Mouse (Mus musculus): ENCODE results near the gene Cep131.

The Cep131 gene

DNA sequence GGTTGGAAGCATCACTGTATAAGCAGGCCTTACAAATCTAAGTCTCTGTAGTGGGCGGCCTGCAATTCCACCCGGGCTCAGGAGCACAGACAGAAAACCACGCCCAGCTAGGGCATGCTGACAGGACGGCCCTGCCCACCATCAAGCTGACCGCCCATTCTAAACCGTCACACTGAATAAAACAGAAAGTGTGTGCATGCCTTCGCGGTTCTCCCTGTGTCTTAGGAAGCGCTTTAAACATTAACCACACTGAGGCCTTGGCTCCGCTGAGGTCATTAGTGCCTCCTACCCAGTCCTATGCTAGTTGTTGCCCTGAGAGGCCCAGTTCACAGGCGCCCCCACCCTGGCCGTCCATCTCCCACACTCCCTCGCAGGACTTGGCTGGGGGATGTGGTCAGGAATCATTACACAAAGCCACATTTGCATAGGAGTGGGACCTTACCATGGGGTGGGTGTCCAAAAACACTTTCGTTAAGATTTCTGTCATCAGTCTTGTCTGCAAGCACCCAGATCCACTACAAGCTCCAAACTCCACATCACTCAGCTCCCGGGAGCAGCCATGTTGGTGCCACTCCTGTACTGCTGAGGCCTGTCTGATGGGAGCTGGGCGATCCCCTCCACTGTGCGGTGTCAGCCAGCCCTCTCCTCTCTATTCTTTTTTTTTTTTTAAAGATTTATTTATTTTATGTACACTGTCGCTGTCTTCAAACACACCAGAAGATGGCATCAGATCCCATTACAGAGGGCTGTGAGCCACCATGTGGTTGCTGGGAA lies 58.1 kb downstream of the Cep131 start:
- DNase-seq (ENCODE audit: low spot score in 2 of 2), result no peak

DNA sequence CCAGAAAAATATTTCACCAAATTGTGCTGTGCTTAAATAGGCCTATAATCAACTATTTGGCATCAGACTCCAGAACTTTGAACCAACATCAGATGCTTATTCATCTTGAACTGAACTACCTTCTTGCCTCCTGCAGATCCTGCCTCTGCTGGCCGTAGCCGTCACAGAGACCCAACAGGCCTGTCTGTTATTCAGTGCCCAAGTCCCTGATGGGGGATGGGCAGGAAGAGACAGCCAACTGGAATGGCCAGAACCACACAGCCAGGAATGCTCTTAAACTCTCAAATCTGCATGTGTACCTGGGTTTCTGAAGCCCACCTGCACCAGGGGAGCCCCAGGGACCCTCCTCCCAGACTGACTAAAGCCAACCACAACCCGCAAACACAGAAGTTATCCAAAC lies 59.7 kb downstream of the Cep131 start:
- no peak for DNase-seq (ENCODE audit: low spot score in 2 of 2)

DNA sequence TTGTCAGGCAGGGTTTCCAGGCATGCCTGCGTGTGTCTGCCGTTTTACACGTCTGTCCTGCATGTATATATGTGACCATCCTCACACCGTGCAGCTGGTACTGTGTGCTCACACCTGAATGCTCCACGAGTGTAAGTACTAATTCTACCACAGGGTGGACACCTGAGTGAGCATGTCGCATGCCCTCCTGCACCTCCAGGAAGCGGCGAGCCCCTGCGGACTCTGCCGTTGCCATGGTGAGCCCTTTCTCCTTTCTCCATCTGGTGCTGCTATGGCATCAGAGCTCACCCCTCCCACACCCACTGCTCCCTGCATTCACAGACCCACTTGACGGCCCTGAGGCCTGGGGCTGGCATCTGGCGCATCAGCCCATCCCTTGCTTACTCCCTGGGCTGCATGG lies 63.8 kb downstream of the Cep131 start:
- DNase-seq (ENCODE audit: low spot score in 2 of 2), result no peak

- no peak for DNase-seq (ENCODE audit: low spot score in 2 of 2)
Measured at GRCm38 (mm10) chr11:120022216-120022615, 64.4 kb downstream of the Cep131 start.

GRCm38 (mm10) chr11:120021367-120021766 lies 65.3 kb downstream of the Cep131 start:
- no peak for DNase-seq (ENCODE audit: low spot score in 2 of 2)

DNA sequence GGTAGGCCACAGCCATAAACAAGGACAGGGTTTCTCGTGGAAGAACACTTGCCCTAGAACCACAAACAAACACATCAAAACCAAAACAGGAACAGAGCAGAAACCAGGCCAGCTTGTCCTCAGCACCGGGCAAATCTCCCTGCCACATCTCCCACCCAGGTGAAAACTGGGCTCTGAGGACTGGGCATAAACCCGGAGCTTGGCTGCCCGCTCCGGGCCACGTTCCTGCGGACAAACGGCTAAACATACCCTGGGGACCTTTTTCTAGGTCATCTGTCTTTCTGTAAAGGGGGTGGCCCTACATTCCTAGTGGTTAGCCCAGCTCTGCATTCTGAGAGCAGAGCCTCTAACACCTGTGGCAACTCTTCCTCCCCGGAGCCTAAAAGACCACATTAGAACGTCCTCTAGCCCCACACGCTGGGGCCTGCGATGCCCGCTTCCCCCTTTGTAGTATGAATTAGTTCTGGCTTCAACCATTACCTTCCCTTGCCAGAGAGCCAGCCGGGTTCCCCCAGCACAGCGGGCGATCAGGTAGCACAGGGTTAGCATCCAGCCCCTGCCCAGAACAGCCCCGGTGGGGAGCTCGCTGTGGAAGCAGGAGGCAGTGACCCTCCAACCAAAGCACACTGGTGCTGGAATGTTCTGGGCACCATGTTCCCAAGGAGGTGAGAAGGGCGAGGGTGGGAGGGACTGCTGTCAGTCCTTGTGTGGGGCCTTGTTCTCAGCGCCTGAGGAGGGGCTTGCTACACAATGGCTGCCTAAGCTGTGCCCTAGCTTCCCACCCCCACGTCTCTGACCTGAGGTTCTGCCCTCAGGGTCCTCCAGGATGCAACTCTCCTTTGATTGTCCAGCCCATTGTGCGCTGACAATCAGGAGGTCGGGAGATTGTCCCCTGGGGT lies 66.8 kb downstream of the Cep131 start:
- no peak for DNase-seq (ENCODE audit: low spot score in 2 of 2)

- no peak for DNase-seq (ENCODE audit: low spot score in 2 of 2)
Measured at GRCm38 (mm10) chr11:120017011-120017410, 69.6 kb downstream of the Cep131 start.

DNA sequence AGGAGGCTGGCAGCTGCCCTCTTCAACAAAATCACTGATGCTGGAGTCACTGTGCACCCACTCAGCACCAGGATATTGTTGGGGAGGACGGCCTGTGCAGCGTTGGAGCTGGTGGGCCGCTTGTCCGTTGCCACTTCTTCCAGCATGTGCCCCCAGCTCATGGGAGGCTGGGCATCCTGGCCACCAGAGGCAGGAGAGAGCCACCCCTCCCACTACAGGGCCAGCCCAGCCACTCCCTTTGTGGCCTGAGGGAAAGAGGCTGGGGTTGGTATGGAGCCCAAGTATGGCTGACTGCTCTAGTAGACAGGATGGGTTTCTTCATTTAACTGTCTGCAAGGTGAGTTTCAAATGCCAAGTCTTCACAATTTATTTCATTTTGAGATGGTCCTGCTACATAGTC lies 71.9 kb downstream of the Cep131 start:
- no peak for DNase-seq (ENCODE audit: low spot score in 2 of 2)
